Mouse (Mus musculus): ENCODE data around the gene Cdc42bpa. TPM values are rescaled to one million over a fixed set of nuclear protein-coding genes. Genes with fewer than 3 reads are reported as not detected.

Cdc42bpa gene
- polyA plus RNA-seq, 1 experiment from 2014 or later, result 11.0 TPM

- no peak overlapping the region for H3K4me3 ChIP-seq
- WGBS, result 91% methylated on average over 9 of the region's 9 CpGs
- no peak for DNase-seq (ENCODE audit: low spot score)
- no peaks in the 10 kb centered on the region for H3K27me3 ChIP-seq (ENCODE audit: insufficient read depth, poor library complexity, severe bottlenecking)
- no peak overlapping the region for H3K27ac ChIP-seq
- no peaks in the 10 kb centered on the region for H3K9me3 ChIP-seq
- H3K4me1 ChIP-seq (replicated peaks), result 0 out of 2 replicates have a peak, but pooled peaks cover 5% of the 10 kb centered on the region
- no peaks in the 10 kb centered on the region for H3K36me3 ChIP-seq
Measured at GRCm38 (mm10) chr1:180178340-180178739, 218.1 kb downstream of the Cdc42bpa start.

- Histone ChIP-seq H3K36me3 (no peaks in the 10 kb centered on the region), H3K4me1 (replicated peaks) (0 out of 2 replicates have a peak, but pooled peaks cover 5% of the 10 kb centered on the region), H3K4me3 (no peak overlapping the region), H3K9me3 (no peaks in the 10 kb centered on the region), H3K27ac (no peak overlapping the region), H3K27me3 (ENCODE audit: insufficient read depth, poor library complexity, severe bottlenecking) (no peaks in the 10 kb centered on the region)
- no peak for DNase-seq (ENCODE audit: low spot score)
- WGBS, result 91% methylated on average over 4 of the region's 4 CpGs
Measured at GRCm38 (mm10) chr1:180179100-180179499, 218.8 kb downstream of the Cdc42bpa start.

- Histone ChIP-seq H3K27ac (no peak overlapping the region), H3K27me3 (ENCODE audit: insufficient read depth, poor library complexity, severe bottlenecking) (no peaks in the 10 kb centered on the region), H3K36me3 (no peaks in the 10 kb centered on the region), H3K9me3 (no peaks in the 10 kb centered on the region), H3K4me1 (replicated peaks) (0 out of 2 replicates have a peak, but pooled peaks cover 5% of the 10 kb centered on the region), H3K4me3 (no peak overlapping the region)
- 95% methylated on average over 2 of the region's 2 CpGs for WGBS
- no peak for DNase-seq (ENCODE audit: low spot score)
Measured at GRCm38 (mm10) chr1:180179840-180180239, 219.6 kb downstream of the Cdc42bpa start.

- H3K9me3 ChIP-seq, result no peaks in the 10 kb centered on the region
- no peak for DNase-seq (ENCODE audit: low spot score)
- H3K4me3 ChIP-seq, result no peak overlapping the region
- H3K27ac ChIP-seq, result no peak overlapping the region
- WGBS, result 90% methylated on average over 7 of the region's 7 CpGs
- H3K36me3 ChIP-seq, result no peaks in the 10 kb centered on the region
- H3K27me3 ChIP-seq (ENCODE audit: insufficient read depth, poor library complexity, severe bottlenecking), result no peaks in the 10 kb centered on the region
- H3K4me1 ChIP-seq (replicated peaks), result 0 out of 2 replicates have a peak, but pooled peaks cover 5% of the 10 kb centered on the region
Measured at GRCm38 (mm10) chr1:180181304-180181965, 221.2 kb downstream of the Cdc42bpa start.

GRCm38 (mm10) chr1:180181966-180182319 is 221.7 kb downstream of the Cdc42bpa start:
- Histone ChIP-seq H3K4me3 (no peak overlapping the region), H3K4me1 (replicated peaks) (0 out of 2 replicates have a peak, but pooled peaks cover 5% of the 10 kb centered on the region), H3K9me3 (no peaks in the 10 kb centered on the region), H3K27me3 (ENCODE audit: insufficient read depth, poor library complexity, severe bottlenecking) (no peaks in the 10 kb centered on the region), H3K36me3 (no peaks in the 10 kb centered on the region), H3K27ac (no peak overlapping the region)
- 90% methylated on average over 9 of the region's 9 CpGs for WGBS
- no peak for DNase-seq (ENCODE audit: low spot score)

GRCm38 (mm10) chr1:180182731-180183130 is 222.5 kb downstream of the Cdc42bpa start:
- no peak overlapping the region for H3K27ac ChIP-seq
- WGBS, result 70% methylated on average over 3 of the region's 3 CpGs
- H3K4me1 ChIP-seq (replicated peaks), result 0 out of 2 replicates have a peak, but pooled peaks cover 5% of the 10 kb centered on the region
- no peak for DNase-seq (ENCODE audit: low spot score)
- H3K36me3 ChIP-seq, result no peaks in the 10 kb centered on the region
- no peaks in the 10 kb centered on the region for H3K9me3 ChIP-seq
- no peak overlapping the region for H3K4me3 ChIP-seq
- H3K27me3 ChIP-seq (ENCODE audit: insufficient read depth, poor library complexity, severe bottlenecking), result no peaks in the 10 kb centered on the region

GRCm38 (mm10) chr1:180183525-180184159 is 223.4 kb downstream of the Cdc42bpa start:
- no peak for DNase-seq (ENCODE audit: low spot score)
- H3K4me1 ChIP-seq (replicated peaks), result 0 out of 2 replicates have a peak, but pooled peaks cover 5% of the 10 kb centered on the region
- H3K36me3 ChIP-seq, result no peaks in the 10 kb centered on the region
- WGBS, result 91% methylated on average over 6 of the region's 6 CpGs
- H3K9me3 ChIP-seq, result 0 out of 2 replicates have a peak, but pooled peaks cover 3% of the 10 kb centered on the region
- no peak overlapping the region for H3K4me3 ChIP-seq
- H3K27me3 ChIP-seq (ENCODE audit: insufficient read depth, poor library complexity, severe bottlenecking), result no peaks in the 10 kb centered on the region
- no peak overlapping the region for H3K27ac ChIP-seq

- no peak overlapping the region for H3K4me3 ChIP-seq
- no peak for DNase-seq (ENCODE audit: low spot score)
- no peak overlapping the region for H3K27ac ChIP-seq
- whole genome bisulfite sequencing, result 70% methylated on average over 7 of the region's 7 CpGs
- H3K4me1 ChIP-seq (replicated peaks), result 0 out of 2 replicates have a peak, but pooled peaks cover 5% of the 10 kb centered on the region
- H3K27me3 ChIP-seq (ENCODE audit: insufficient read depth, poor library complexity, severe bottlenecking), result no peaks in the 10 kb centered on the region
- H3K9me3 ChIP-seq, result 0 out of 2 replicates have a peak, but pooled peaks cover 3% of the 10 kb centered on the region
- no peaks in the 10 kb centered on the region for H3K36me3 ChIP-seq
Measured at GRCm38 (mm10) chr1:180184768-180185167, 224.5 kb downstream of the Cdc42bpa start.

GRCm38 (mm10) chr1:180185877-180186276 is 225.6 kb downstream of the Cdc42bpa start:
- H3K27ac ChIP-seq, result no peak overlapping the region
- DNase-seq (ENCODE audit: low spot score), result no peak
- WGBS, result 77% methylated on average over 5 of the region's 5 CpGs
- H3K4me3 ChIP-seq, result no peak overlapping the region
- no peaks in the 10 kb centered on the region for H3K27me3 ChIP-seq (ENCODE audit: insufficient read depth, poor library complexity, severe bottlenecking)
- H3K9me3 ChIP-seq, result 0 out of 2 replicates have a peak, but pooled peaks cover 3% of the 10 kb centered on the region
- no peaks in the 10 kb centered on the region for H3K36me3 ChIP-seq
- H3K4me1 ChIP-seq (replicated peaks), result 0 out of 2 replicates have a peak, but pooled peaks cover 5% of the 10 kb centered on the region

- Histone ChIP-seq H3K36me3 (no peaks in the 10 kb centered on the region), H3K27me3 (ENCODE audit: insufficient read depth, poor library complexity, severe bottlenecking) (no peaks in the 10 kb centered on the region), H3K4me1 (replicated peaks) (0 out of 2 replicates have a peak, but pooled peaks cover 5% of the 10 kb centered on the region), H3K4me3 (no peak overlapping the region), H3K9me3 (0 out of 2 replicates have a peak, but pooled peaks cover 3% of the 10 kb centered on the region), H3K27ac (no peak overlapping the region)
- DNase-seq (ENCODE audit: low spot score), result no peak
- WGBS, result 80% methylated on average over 3 of the region's 3 CpGs
Measured at GRCm38 (mm10) chr1:180186371-180186770, 226.1 kb downstream of the Cdc42bpa start.

- no peak overlapping the region for H3K27ac ChIP-seq
- 0 out of 2 replicates have a peak, but pooled peaks cover 3% of the 10 kb centered on the region for H3K9me3 ChIP-seq
- H3K4me1 ChIP-seq (replicated peaks), result no peaks in the 10 kb centered on the region
- DNase-seq (ENCODE audit: low spot score), result no peak
- H3K4me3 ChIP-seq, result no peak overlapping the region
- WGBS, result 86% methylated on average over 4 of the region's 4 CpGs
- H3K36me3 ChIP-seq, result no peaks in the 10 kb centered on the region
- H3K27me3 ChIP-seq (ENCODE audit: insufficient read depth, poor library complexity, severe bottlenecking), result no peaks in the 10 kb centered on the region; the same call in 1 of the 2 replicates
Measured at GRCm38 (mm10) chr1:180188951-180189350, 228.7 kb downstream of the Cdc42bpa start.

- no peaks in the 10 kb centered on the region for H3K36me3 ChIP-seq
- DNase-seq (ENCODE audit: low spot score), result no peak
- WGBS, result 85% methylated on average over 8 of the region's 8 CpGs
Measured at GRCm38 (mm10) chr1:180191112-180191511, 230.8 kb downstream of the Cdc42bpa start.

More at GRCm38 (mm10) chr1:180191112-180191511, 230.8 kb downstream of the Cdc42bpa start:
- peaks cover 12% of the 10 kb centered on the region for H3K4me1 ChIP-seq (replicated peaks)
- H3K27me3 ChIP-seq (ENCODE audit: insufficient read depth, poor library complexity, severe bottlenecking), result no peaks in the 10 kb centered on the region; the same call in none of the 2 replicates
- H3K4me3 ChIP-seq, result no peak overlapping the region
- 0 out of 2 replicates have a peak, but pooled peaks cover 3% of the 10 kb centered on the region for H3K9me3 ChIP-seq
- H3K27ac ChIP-seq, result no peak overlapping the region
